Comparison of ENCODE assay signal across 8 mouse cellular contexts in the genomic region with DNA sequence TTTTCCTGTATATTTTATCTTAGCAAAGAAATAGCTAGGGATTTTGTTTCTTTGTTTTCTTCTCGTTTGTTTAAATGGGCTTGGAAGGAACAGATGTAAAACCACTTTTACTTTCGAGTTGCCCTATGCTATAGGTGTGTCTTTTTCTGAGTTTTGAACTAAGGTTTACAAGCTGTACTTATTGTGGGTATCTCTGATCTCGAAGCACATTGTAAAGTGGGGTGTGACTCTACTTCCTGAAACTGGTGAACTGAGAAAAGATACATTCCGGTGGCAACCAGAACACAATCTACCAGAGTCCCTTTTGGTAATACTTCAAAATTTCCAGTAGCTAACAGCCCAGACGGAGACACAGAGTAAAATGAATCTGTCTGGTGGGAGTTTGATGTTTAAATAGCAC. TPM values are rescaled to one million over a fixed set of nuclear protein-coding genes. Genes with fewer than 3 reads are reported as not detected.
A peak's percentile ranks its signal among the peaks of the same experiment; 100 is the strongest.
DNase-seq lines count a peak whose midpoint lies in the region; ATAC-seq and TF ChIP-seq lines count a peak whose summit lies in the region.

No protein-coding gene starts in this region.

- H3K4me1 ChIP-seq in forebrain, postnatal 0 days (ENCODE audit: insufficient read depth) = peaks cover 10% of the 10 kb centered on the region; the same call in 1 of the 2 replicates
- peaks cover 11% of the 10 kb centered on the region for H3K4me1 ChIP-seq in forebrain, embryonic 16.5 days (replicated peaks; ENCODE audit: control insufficient read depth, insufficient read depth, low read length)
- peaks cover 5% of the 10 kb centered on the region; the same call in 1 of the 2 replicates for H3K4me1 ChIP-seq in hindbrain, embryonic 14.5 days (replicated peaks; ENCODE audit: control insufficient read depth, insufficient read depth, low read length)

- TF ChIP-seq CTCF in forebrain, postnatal 0 days (IDR thresholded peaks at IDR 0.05; ENCODE audit: low read depth) = no peak

- 90% methylated on average over 5 of the region's 5 CpGs for WGBS in forebrain, postnatal 0 days
- WGBS in forebrain, embryonic 16.5 days = 91% methylated on average over 5 of the region's 5 CpGs
- 93% methylated on average over 5 of the region's 5 CpGs for WGBS in hindbrain, embryonic 14.5 days

- H3K9me3 ChIP-seq in forebrain, postnatal 0 days (ENCODE audit: low read length) = no peaks in the 10 kb centered on the region
- no peaks in the 10 kb centered on the region for H3K9me3 ChIP-seq in forebrain, embryonic 16.5 days (ENCODE audit: control insufficient read depth, low read length)
- H3K9me3 ChIP-seq in hindbrain, embryonic 14.5 days (ENCODE audit: control insufficient read depth, low read length) = no peaks in the 10 kb centered on the region

- no peaks in the 10 kb centered on the region; the same call in 1 of the 2 replicates for H3K27me3 ChIP-seq in forebrain, postnatal 0 days (ENCODE audit: insufficient read depth, low read length)
- H3K27me3 ChIP-seq in forebrain, embryonic 16.5 days (replicated peaks; ENCODE audit: control insufficient read depth, insufficient read depth, low read length) = 0 out of 2 replicates have a peak, but pooled peaks cover 2% of the 10 kb centered on the region
- H3K27me3 ChIP-seq in hindbrain, embryonic 14.5 days (ENCODE audit: control insufficient read depth, insufficient read depth, low read length) = no peaks in the 10 kb centered on the region

- ATAC-seq in forebrain, postnatal 0 days = no peak
- ATAC-seq in forebrain, embryonic 16.5 days = no peak
- no peak for ATAC-seq in hindbrain, embryonic 14.5 days (ENCODE audit: low FRiP score)
- ATAC-seq in megakaryocyte, adult 5-6 weeks (ENCODE audit: poor library complexity, severe bottlenecking) = peak; percentile 8; the same call in 1 of the 2 replicates
- no peak for ATAC-seq in granulocyte monocyte progenitor cell, adult 5-6 weeks (replicated peaks; ENCODE audit: poor library complexity, severe bottlenecking)

- H3K4me2 ChIP-seq in forebrain, postnatal 0 days (ENCODE audit: low read depth) = 0 out of 2 replicates have a peak overlapping the region, but pooled peaks have one; percentile 55
- H3K4me2 ChIP-seq in forebrain, embryonic 16.5 days (ENCODE audit: low read length) = no peak overlapping the region
- peak overlapping the region; percentile 67 for H3K4me2 ChIP-seq in hindbrain, embryonic 14.5 days (replicated peaks)

- H3K9ac ChIP-seq in forebrain, postnatal 0 days = no peak overlapping the region; the same call in 1 of the 2 replicates
- H3K9ac ChIP-seq in forebrain, embryonic 16.5 days (replicated peaks; ENCODE audit: low read depth, low read length) = no peak overlapping the region
- peak overlapping the region; percentile 82; the same call in 1 of the 2 replicates for H3K9ac ChIP-seq in hindbrain, embryonic 14.5 days

- H3K4me3 ChIP-seq in forebrain, postnatal 0 days (ENCODE audit: low read depth, low read length) = peak overlapping the region; percentile 49; the same call in 1 of the 2 replicates
- no peak overlapping the region for H3K4me3 ChIP-seq in forebrain, embryonic 16.5 days (replicated peaks; ENCODE audit: low read length)
- peak overlapping the region; percentile 71 for H3K4me3 ChIP-seq in hindbrain, embryonic 14.5 days (replicated peaks; ENCODE audit: low read length)

- no peak for DNase-seq in forebrain, postnatal 0 days
- peak; percentile 48 for DNase-seq in CD4-positive helper T cell, adult 2 months (ENCODE audit: low read depth, low spot score)
- DNase-seq in hindbrain, embryonic 14.5 days (ENCODE audit: low spot score) = no peak
- no peak for DNase-seq in gastrocnemius, postnatal 10 days
- no peak for DNase-seq in adrenal gland, postnatal 25 days

- H3K27ac ChIP-seq in forebrain, postnatal 0 days (ENCODE audit: low read depth, low read length) = no peak overlapping the region
- no peak overlapping the region for H3K27ac ChIP-seq in forebrain, embryonic 16.5 days (ENCODE audit: low read length)
- H3K27ac ChIP-seq in hindbrain, embryonic 14.5 days = no peak overlapping the region

- no peaks in the 10 kb centered on the region for H3K36me3 ChIP-seq in forebrain, postnatal 0 days (ENCODE audit: insufficient read depth)
- no peaks in the 10 kb centered on the region for H3K36me3 ChIP-seq in forebrain, embryonic 16.5 days (ENCODE audit: control insufficient read depth, insufficient read depth)
- H3K36me3 ChIP-seq in hindbrain, embryonic 14.5 days (replicated peaks; ENCODE audit: control insufficient read depth, insufficient read depth) = no peaks in the 10 kb centered on the region; the same call in 1 of the 2 replicates

RNA-seq across cellular contexts. Expression of a gene that starts 0.9 kb away (rescaled TPM):
- total RNA-seq in forebrain, postnatal 0 days (2014; rRNA removed) = 20.8 and 31.4 TPM in 2 replicates
- polyA plus RNA-seq in forebrain, postnatal 0 days (2015; fragmentation: Nextera tagmentation; extraction: Ambion mirVana) = 41.7 and 48.2 TPM in 2 replicates
- polyA plus RNA-seq in forebrain, embryonic 16.5 days (2015; fragmentation: Nextera tagmentation; extraction: Ambion mirVana) = 46.4 and 49.9 TPM in 2 replicates
- 35.0 and 40.3 TPM in 2 replicates for polyA plus RNA-seq in hindbrain, embryonic 14.5 days (2014; fragmentation: Nextera tagmentation; extraction: Ambion mirVana)
- 67.9 and 68.0 TPM in 2 replicates for total RNA-seq in megakaryocyte, adult 5-6 weeks (2015)
- 36.5 and 53.5 TPM in 2 replicates for total RNA-seq in megakaryocyte, adult 5-6 weeks (2017)
- total RNA-seq in granulocyte monocyte progenitor cell, adult 5-6 weeks (2014; fragmentation: Nextera tagmentation) = 41.2 and 78.1 TPM in 2 replicates
- 38.8 and 64.4 TPM in 2 replicates for total RNA-seq in granulocyte monocyte progenitor cell, adult 5-6 weeks (2017)
- 1 to 10 TPM; 8.1 to 9.0 TPM for total RNA-seq in gastrocnemius, postnatal 10 days (2021)
- total RNA-seq in adrenal gland, postnatal 25 days (2021) = 11.0 and 12.3 TPM in 2 replicates

RNA-seq across cellular contexts. Expression of a gene that starts 46.8 kb away (rescaled TPM):
- not detected in 2 replicates for total RNA-seq in forebrain, postnatal 0 days (2014; rRNA removed)
- not detected in 2 replicates for polyA plus RNA-seq in forebrain, postnatal 0 days (2015; fragmentation: Nextera tagmentation; extraction: Ambion mirVana)
- polyA plus RNA-seq in forebrain, embryonic 16.5 days (2015; fragmentation: Nextera tagmentation; extraction: Ambion mirVana) = 0.14 TPM in 1 of 2 replicates, not detected in the other
- polyA plus RNA-seq in hindbrain, embryonic 14.5 days (2014; fragmentation: Nextera tagmentation; extraction: Ambion mirVana) = 0.11 TPM in 1 of 2 replicates, not detected in the other
- total RNA-seq in megakaryocyte, adult 5-6 weeks (2015) = 105 and 120 TPM in 2 replicates
- 91.9 and 106 TPM in 2 replicates for total RNA-seq in megakaryocyte, adult 5-6 weeks (2017)
- total RNA-seq in granulocyte monocyte progenitor cell, adult 5-6 weeks (2014; fragmentation: Nextera tagmentation) = not detected in 2 replicates
- 0.15 and 0.47 TPM in 2 replicates for total RNA-seq in granulocyte monocyte progenitor cell, adult 5-6 weeks (2017)
- total RNA-seq in gastrocnemius, postnatal 10 days (2021) = under 1 TPM in 1 of 2 experiments, not detected in 1; 0.14 TPM
- total RNA-seq in adrenal gland, postnatal 25 days (2021) = 1.4 and 1.6 TPM in 2 replicates

RNA-seq across cellular contexts. Expression of a gene that starts 59.5 kb away (rescaled TPM):
- 7.1 and 10.5 TPM in 2 replicates for total RNA-seq in forebrain, postnatal 0 days (2014; rRNA removed)
- 4.5 and 6.3 TPM in 2 replicates for polyA plus RNA-seq in forebrain, postnatal 0 days (2015; fragmentation: Nextera tagmentation; extraction: Ambion mirVana)
- 4.1 and 7.1 TPM in 2 replicates for polyA plus RNA-seq in forebrain, embryonic 16.5 days (2015; fragmentation: Nextera tagmentation; extraction: Ambion mirVana)
- polyA plus RNA-seq in hindbrain, embryonic 14.5 days (2014; fragmentation: Nextera tagmentation; extraction: Ambion mirVana) = 4.3 and 4.9 TPM in 2 replicates
- 0.59 and 1.7 TPM in 2 replicates for total RNA-seq in megakaryocyte, adult 5-6 weeks (2015)
- total RNA-seq in megakaryocyte, adult 5-6 weeks (2017) = 1.1 and 1.3 TPM in 2 replicates
- total RNA-seq in granulocyte monocyte progenitor cell, adult 5-6 weeks (2014; fragmentation: Nextera tagmentation) = 0.81 TPM in 1 of 2 replicates, not detected in the other
- 0.04 TPM in 1 of 2 replicates, not detected in the other for total RNA-seq in granulocyte monocyte progenitor cell, adult 5-6 weeks (2017)
- under 1 TPM; 0.88 to 0.94 TPM for total RNA-seq in gastrocnemius, postnatal 10 days (2021)
- total RNA-seq in adrenal gland, postnatal 25 days (2021) = 0.73 TPM in 1 of 2 replicates, not detected in the other

Comparison
In these comparisons a context has a peak if more than half of its experiments do, and no peak if none do; other contexts are left out.
1. RNA of a gene that starts 46.8 kb away (total RNA-seq): 91.9 to 120 TPM in megakaryocyte, adult 5-6 weeks; 1.4 to 1.6 TPM in adrenal gland, postnatal 25 days, 0.15 to 0.47 TPM in granulocyte monocyte progenitor cell, adult 5-6 weeks, 0.14 TPM in gastrocnemius, postnatal 10 days and not detected in forebrain, postnatal 0 days; every median in the first group is over 10 times any median in the second.